Mouse (Mus musculus) MEL (cell line): ENCODE results near the gene Nexn. TPM values are rescaled to one million over a fixed set of nuclear protein-coding genes. Genes with fewer than 3 reads are reported as not detected.

Source experiments
- DNase-seq: peaks from one replicate; pipeline ENCODE4 v3.0.0; 2011; ENCODE audit warnings: low read depth, low spot score
- H3K27ac ChIP-seq: 2 replicates; pipeline ENCODE4 v1.5.1; 2012; ENCODE audit warnings: low read depth, mild to moderate bottlenecking, control low read depth, low read length, moderate library complexity; ENCODE audit not compliant: control insufficient read depth
- H3K27me3 ChIP-seq, 2 experiments: fragments of 150-350 bp in 1 of 2; sonication (generic) in 1 of 2; 2 replicates each; pipeline ENCODE4 v1.6.1; 2012; ENCODE audit warnings: low read length in 2 of 2, mild to moderate bottlenecking in 2 of 2, improper control_type of control experiment in 1 of 2, moderate library complexity in 1 of 2; ENCODE audit not compliant: insufficient read depth in 2 of 2, control insufficient read depth in 1 of 2
- H3K36me3 ChIP-seq, 2 experiments: 2 replicates each; pipeline ENCODE4 v1.6.1; 2012 to 2014; ENCODE audit warnings: low read length in 2 of 2, improper control_type of control experiment in 1 of 2, inconsistent platforms in 1 of 2, mild to moderate bottlenecking in 1 of 2; ENCODE audit not compliant: insufficient read depth in 2 of 2, control insufficient read depth in 1 of 2
- H3K4me1 ChIP-seq, 2 experiments: fragments of 150-350 bp in 1 of 2; sonication (generic) in 1 of 2; 2 replicates each; pipeline ENCODE4 v1.6.1; 2012; ENCODE audit warnings: low read length in 2 of 2, improper control_type of control experiment in 1 of 2, mild to moderate bottlenecking in 1 of 2; ENCODE audit not compliant: insufficient read depth in 2 of 2, control insufficient read depth in 1 of 2
- H3K4me3 ChIP-seq, 2 experiments: fragments of 150-350 bp in 1 of 2; sonication (generic) in 1 of 2; 2 replicates each; pipeline ENCODE4 v1.5.1; 2012; ENCODE audit warnings: low read depth in 2 of 2, low read length in 2 of 2, mild to moderate bottlenecking in 2 of 2, moderate library complexity in 2 of 2, control low read depth in 1 of 2, improper control_type of control experiment in 1 of 2; ENCODE audit not compliant: control insufficient read depth in 1 of 2, insufficient read depth in 1 of 2
- H3K79me2 ChIP-seq: 2 replicates; pipeline ENCODE4 v1.6.1; 2012; ENCODE audit warnings: mild to moderate bottlenecking, low read length, moderate library complexity; ENCODE audit not compliant: control insufficient read depth, poor library complexity, insufficient read depth
- H3K9ac ChIP-seq: 2 replicates; pipeline ENCODE4 v1.6.1; 2012; ENCODE audit warnings: low read depth, mild to moderate bottlenecking, control low read depth, low read length, moderate library complexity; ENCODE audit not compliant: control insufficient read depth, poor library complexity, severe bottlenecking
- H3K9me3 ChIP-seq: fragments of 150-350 bp; sonication (generic); replicated peaks from 2 replicates; pipeline ENCODE4 v1.6.1; 2012; ENCODE audit warnings: mild to moderate bottlenecking, low read length, improper control_type of control experiment, moderate library complexity; ENCODE audit not compliant: insufficient read depth
- BHLHE40 ChIP-seq: IDR thresholded peaks from 2 replicates; pipeline ENCODE4 v1.6.1; 2012; ENCODE audit warnings: low read depth, mild to moderate bottlenecking, inconsistent platforms, low read length, improper control_type of control experiment, borderline replicate concordance
- CTCF ChIP-seq, 3 experiments: IDR thresholded peaks in 2 of 3; conservative IDR thresholded peaks in 1 of 3; 2 replicates each; pipeline ENCODE4 v1.5.1; 2011 to 2012; ENCODE audit warnings: low read length in 3 of 3, low read depth in 2 of 3, mild to moderate bottlenecking in 2 of 3, improper control_type of control experiment in 1 of 3, inconsistent platforms in 1 of 3, mixed read lengths in 1 of 3, moderate library complexity in 1 of 3; ENCODE audit not compliant: control insufficient read depth in 1 of 3, insufficient read depth in 1 of 3, poor library complexity in 1 of 3, severe bottlenecking in 1 of 3
- EP300 ChIP-seq, 2 experiments: IDR thresholded peaks; 2 replicates each; pipeline ENCODE4 v1.6.1; 2011; ENCODE audit warnings: improper control_type of control experiment in 2 of 2, low read length in 2 of 2, low read depth in 1 of 2, mild to moderate bottlenecking in 1 of 2
- ETS1 ChIP-seq: IDR thresholded peaks from 2 replicates; pipeline ENCODE4 v1.6.1; 2012; ENCODE audit warnings: low read depth, mild to moderate bottlenecking, inconsistent platforms, low read length, improper control_type of control experiment, moderate library complexity
- GATA1 ChIP-seq: IDR thresholded peaks from 2 replicates; pipeline ENCODE4 v1.6.1; 2011; ENCODE audit warnings: low read depth, low read length, improper control_type of control experiment
- JUND ChIP-seq: IDR thresholded peaks from 2 replicates; pipeline ENCODE4 v1.6.1; 2011; ENCODE audit warnings: low read depth, mild to moderate bottlenecking, improper control_type of control experiment, low read length
- KAT2A ChIP-seq: conservative IDR thresholded peaks from 2 replicates; pipeline ENCODE4 v1.6.1; 2012; ENCODE audit warnings: low read depth, low read length, improper control_type of control experiment, inconsistent platforms
- MEF2A ChIP-seq: IDR thresholded peaks from 2 replicates; pipeline ENCODE4 v1.6.1; 2014; ENCODE audit warnings: low read depth, mild to moderate bottlenecking, inconsistent platforms, low read length, improper control_type of control experiment; ENCODE audit not compliant: poor library complexity, insufficient replicate concordance, severe bottlenecking; ENCODE audit errors: extremely low read depth
- NELFE ChIP-seq: IDR thresholded peaks from 2 replicates; pipeline ENCODE4 v1.6.1; 2011; ENCODE audit warnings: low read depth, low read length, improper control_type of control experiment
- NRF1 ChIP-seq: IDR thresholded peaks from 2 replicates; pipeline ENCODE4 v1.6.1; 2014; ENCODE audit warnings: low read depth, mild to moderate bottlenecking, inconsistent platforms, low read length, improper control_type of control experiment, moderate library complexity; ENCODE audit not compliant: poor library complexity, insufficient read depth, severe bottlenecking
- POLR2AphosphoS2 ChIP-seq: IDR thresholded peaks from 2 replicates; pipeline ENCODE4 v1.6.1; 2011; ENCODE audit warnings: low read length, improper control_type of control experiment
- TCF12 ChIP-seq: IDR thresholded peaks from 2 replicates; pipeline ENCODE4 v1.6.1; 2014; ENCODE audit warnings: low read depth, mild to moderate bottlenecking, inconsistent platforms, low read length, improper control_type of control experiment, moderate library complexity
- UBTF ChIP-seq: IDR thresholded peaks from 2 replicates; pipeline ENCODE4 v1.6.1; 2012; ENCODE audit warnings: low read depth, mild to moderate bottlenecking, inconsistent platforms, low read length, improper control_type of control experiment, moderate library complexity, borderline replicate concordance; ENCODE audit not compliant: insufficient read depth
- USF2 ChIP-seq, 2 experiments: IDR thresholded peaks; 2 replicates each; pipeline ENCODE4 v1.6.1; 2011 to 2012; ENCODE audit warnings: improper control_type of control experiment in 2 of 2, low read length in 2 of 2, borderline replicate concordance in 1 of 2, inconsistent platforms in 1 of 2, low read depth in 1 of 2, mild to moderate bottlenecking in 1 of 2; ENCODE audit not compliant: insufficient read depth in 1 of 2
- ZKSCAN1 ChIP-seq: IDR thresholded peaks from 2 replicates; pipeline ENCODE4 v1.6.1; 2012; ENCODE audit warnings: low read depth, mild to moderate bottlenecking, inconsistent platforms, low read length, improper control_type of control experiment, moderate library complexity
- ZMIZ1 ChIP-seq: IDR thresholded peaks from 2 replicates; pipeline ENCODE4 v1.6.1; 2012; ENCODE audit warnings: low read depth, mild to moderate bottlenecking, inconsistent platforms, low read length, improper control_type of control experiment, moderate library complexity
- ZNF384 ChIP-seq: IDR thresholded peaks from 2 replicates; pipeline ENCODE4 v1.6.1; 2012; ENCODE audit warnings: low read depth, mild to moderate bottlenecking, inconsistent platforms, low read length, improper control_type of control experiment
- polyA plus RNA-seq, 2 experiments: library from polyadenylated mRNA; stranded (reverse) in 1 of 2; unstranded in 1 of 2; fragments of >175 nt in 1 of 2; fragments of >200 nt in 1 of 2; gene quantifications; 2 replicates each; pipeline versions ENCODE4 v1.2.1 to v1.2.4; 2012; ENCODE audit warnings: low replicate concordance in 2 of 2, low read depth in 1 of 2; ENCODE audit not compliant: insufficient read length in 2 of 2, insufficient read depth in 1 of 2, missing spikeins in 1 of 2
- total RNA-seq: library from RNA; depleted of rRNA; stranded (reverse); fragments of 300-350 nt; gene quantifications from 2 replicates; pipeline ENCODE4 v1.2.3, GENCODE M21; 2012

Nexn gene
- total and polyA plus RNA-seq, 3 experiments, result 0.19 to 0.96 TPM; not detected in 1

DNA sequence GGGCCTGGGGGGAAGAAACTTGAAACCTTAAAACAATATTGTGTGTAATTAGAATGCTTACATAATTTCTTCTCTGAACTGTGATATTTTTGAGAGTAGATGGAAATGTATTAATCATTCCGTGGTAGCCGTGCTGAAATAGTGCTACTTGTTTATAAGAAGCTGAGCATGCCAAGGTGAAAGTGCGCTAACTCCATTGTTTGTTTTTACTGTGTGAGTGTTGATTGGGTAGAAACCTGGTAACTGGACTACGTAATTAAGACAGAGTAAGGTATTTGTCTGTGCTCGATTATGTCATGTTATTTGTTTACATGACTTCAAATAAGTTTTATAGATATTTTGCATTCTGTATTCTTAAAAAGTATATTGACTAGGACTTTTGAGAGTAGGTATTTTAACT lies 36.9 kb downstream of the Nexn start:
- peaks cover 53 to 76% of the 10 kb centered on the region in 2 experiments for H3K36me3 ChIP-seq

DNA sequence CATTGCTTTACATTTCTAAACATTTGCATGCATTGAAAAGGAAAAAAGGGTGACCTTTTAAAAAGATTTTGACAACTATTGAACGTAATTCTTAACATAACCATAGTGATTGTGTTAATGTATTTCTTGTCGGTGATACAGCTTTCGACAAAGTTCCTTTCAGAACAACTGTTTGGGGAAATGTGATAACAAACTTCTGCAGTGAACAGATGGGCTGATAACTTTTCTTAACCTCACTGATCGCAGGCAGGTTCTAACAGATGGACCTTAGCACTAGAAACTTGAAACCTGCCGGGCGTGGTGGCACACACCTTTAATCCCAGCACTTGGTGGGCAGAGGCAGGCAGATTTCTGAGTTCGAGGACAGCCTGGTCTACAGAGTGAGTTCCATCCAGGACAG lies 37.3 kb downstream of the Nexn start:
- Histone ChIP-seq H3K79me2 (peaks cover 7% of the 10 kb centered on the region; the same call in 1 of the 2 replicates), H3K4me3 (no peak overlapping the region), H3K36me3 (peaks cover 56 to 76% of the 10 kb centered on the region in 2 experiments), H3K4me1 (peaks cover 3 to 14% of the 10 kb centered on the region in 2 experiments), H3K9me3 (no peaks in the 10 kb centered on the region), H3K27ac (no peak overlapping the region), H3K9ac (no peak overlapping the region), H3K27me3 (no peaks in the 10 kb centered on the region)
- no peak for DNase-seq
- TF ChIP-seq GATA1 (peak; percentile 53), UBTF (no peak), CTCF (IDR thresholded peaks at IDR 0.05 in 2 of 3, conservative IDR thresholded peaks at IDR 0.05 in 1 of 3; ENCODE audit: control insufficient read depth in 1 of 3, insufficient read depth in 1 of 3, low read depth in 2 of 3, low read length in 3 of 3, poor library complexity in 1 of 3, severe bottlenecking in 1 of 3) (no peak), BHLHE40 (no peak), EP300 (IDR thresholded peaks at IDR 0.05; ENCODE audit: low read depth in 1 of 2, low read length in 2 of 2) (peak; percentile 37 to 51; a peak in 2 of 4 replicates), TCF12 (peak; percentile 69; the same call in 1 of the 2 replicates)

More for the DNA sequence above, 36.9 kb downstream of the Nexn start:
- H3K79me2 ChIP-seq, result peaks cover 7% of the 10 kb centered on the region; the same call in 1 of the 2 replicates
- no peak overlapping the region for H3K27ac ChIP-seq
- H3K9me3 ChIP-seq, result no peaks in the 10 kb centered on the region
- DNase-seq, result no peak
- no peak for TF ChIP-seq ZMIZ1
- TF ChIP-seq MEF2A, result no peak
- no peak for TF ChIP-seq USF2 (IDR thresholded peaks at IDR 0.05; ENCODE audit: borderline replicate concordance in 1 of 2, insufficient read depth in 1 of 2, low read depth in 1 of 2, low read length in 2 of 2)
- no peak for TF ChIP-seq ZKSCAN1
- TF ChIP-seq POLR2AphosphoS2, result no peak
- no peak for TF ChIP-seq GATA1
- TF ChIP-seq ETS1, result no peak
- TF ChIP-seq NRF1, result no peak
- no peak for TF ChIP-seq JUND
- no peak for TF ChIP-seq NELFE
- TF ChIP-seq ZNF384, result no peak
- no peak for TF ChIP-seq KAT2A
- peaks cover 3 to 14% of the 10 kb centered on the region in 2 experiments for H3K4me1 ChIP-seq
- H3K4me3 ChIP-seq, result no peak overlapping the region
- no peak overlapping the region for H3K9ac ChIP-seq
- no peaks in the 10 kb centered on the region for H3K27me3 ChIP-seq
